Mouse (Mus musculus): ENCODE measurements around the gene Eme1.

Gene Eme1

GRCm38 (mm10) chr11:94598437-94599120, 55.2 kb downstream of the Eme1 start:
- no peak for DNase-seq (ENCODE audit: low read depth, low spot score)

- DNase-seq (ENCODE audit: low read depth, low spot score) = no peak
Measured at GRCm38 (mm10) chr11:94597319-94597718, 56.4 kb downstream of the Eme1 start.

DNA sequence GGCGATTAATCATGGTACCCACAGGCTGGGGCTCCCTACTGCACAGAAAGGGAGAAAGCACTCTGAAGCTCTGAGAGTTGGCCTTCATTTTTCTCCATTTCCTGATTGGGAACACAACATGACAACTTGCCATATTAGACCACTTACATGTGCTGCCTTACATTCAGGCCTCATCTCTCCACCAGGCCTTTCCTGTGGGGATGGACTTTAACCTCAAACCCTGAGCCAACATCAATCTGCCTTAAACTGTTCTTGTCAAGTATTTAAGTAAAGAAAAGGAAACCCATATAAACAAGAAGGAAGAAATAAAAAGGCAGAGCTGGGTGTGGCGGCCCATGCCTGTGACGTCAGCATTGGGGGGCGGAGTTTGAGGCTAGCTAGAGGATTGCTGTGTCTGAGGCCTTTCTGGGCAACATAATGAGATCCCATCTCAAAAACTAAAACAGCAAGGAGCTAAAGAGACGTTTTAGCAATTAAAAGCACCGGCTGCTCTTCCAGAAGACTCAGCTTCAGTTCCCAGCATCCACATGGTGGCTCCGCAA, 57.4 kb downstream of the Eme1 start:
- no peak for DNase-seq (ENCODE audit: low read depth, low spot score)
